Mouse (Mus musculus): ENCODE data around the gene Hist1h4f. TPM values are rescaled to one million over a fixed set of nuclear protein-coding genes. Genes with fewer than 3 reads are reported as not detected.

The Hist1h4f gene
- total RNA-seq, 2 experiments from 2014 or later: 613 to 773 TPM

DNA sequence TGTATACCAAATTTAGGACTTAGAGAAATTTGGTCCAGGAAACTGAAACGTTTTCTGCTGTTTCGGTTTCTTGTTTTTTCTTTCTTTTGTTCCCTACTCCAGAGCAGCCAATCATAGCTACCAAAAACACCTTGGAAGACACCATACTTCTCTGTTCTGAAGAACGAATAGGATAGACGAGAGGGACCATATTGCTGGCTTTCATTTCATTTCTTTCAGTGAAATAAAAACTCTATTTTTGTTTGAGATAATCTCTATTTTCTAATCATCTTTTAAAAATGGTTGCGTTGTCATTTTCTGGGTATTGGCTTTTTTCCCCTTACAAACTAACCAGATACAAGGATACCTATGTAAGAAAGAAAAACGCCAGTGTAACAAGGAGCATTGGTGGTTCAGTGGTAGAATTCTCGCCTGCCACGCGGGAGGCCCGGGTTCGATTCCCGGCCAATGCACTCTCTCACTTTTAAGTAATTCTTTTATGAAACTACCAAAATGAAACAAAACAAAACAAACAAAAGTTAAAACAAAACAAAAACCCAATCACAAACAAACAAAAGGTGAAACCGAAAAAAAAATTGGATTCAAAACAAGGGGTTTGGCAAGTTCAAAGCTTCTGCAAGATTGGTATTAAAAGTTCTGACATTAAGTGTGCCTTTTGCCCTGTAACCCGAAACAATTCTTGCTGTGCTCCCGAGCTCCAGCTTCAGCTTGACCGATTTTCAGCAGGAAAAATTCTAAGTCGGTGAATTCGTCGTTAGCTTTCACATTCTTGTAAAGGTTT lies 34.4 kb downstream of the Hist1h4f start:
- peak; percentile 43 to 61 for DNase-seq (ENCODE audit: low spot score in 2 of 2)

DNA sequence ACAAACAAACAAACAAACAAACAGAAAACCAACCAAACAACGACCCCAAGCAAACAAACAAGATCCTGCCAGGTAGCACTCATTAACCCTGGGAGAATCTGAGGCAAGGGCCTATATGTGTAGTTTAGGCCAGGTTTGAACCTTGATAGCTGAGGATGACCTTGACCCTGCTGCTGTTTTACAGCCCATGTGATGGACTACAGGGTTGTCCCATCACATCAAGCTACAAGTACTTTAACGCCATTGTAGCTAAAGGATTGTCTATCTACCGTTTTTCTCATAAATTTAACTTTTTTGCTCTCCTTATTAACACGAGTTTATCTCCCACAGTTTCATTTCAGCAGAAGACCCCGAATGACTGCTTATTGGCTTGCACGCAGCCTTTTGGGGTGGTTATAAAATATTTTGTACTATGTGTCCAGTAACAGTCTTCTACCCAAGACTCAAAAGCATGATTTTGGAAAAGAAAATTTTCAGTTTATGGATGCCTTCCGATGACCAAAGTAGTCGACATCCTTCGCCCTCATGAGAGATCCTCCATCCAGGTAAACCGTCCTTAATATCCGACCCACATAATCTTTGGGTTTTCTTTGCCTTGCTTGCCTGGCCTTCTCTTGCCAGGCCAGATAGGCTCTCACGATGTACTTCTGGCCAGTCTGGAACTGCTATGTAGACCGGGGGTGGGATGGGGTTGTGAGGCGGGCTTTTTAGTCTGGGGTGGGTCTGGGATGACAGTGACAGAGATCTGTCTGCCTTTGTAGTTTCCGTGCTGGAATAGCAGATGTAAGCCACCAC lies 35.4 kb downstream of the Hist1h4f start:
- DNase-seq (ENCODE audit: low spot score in 2 of 2): no peak

DNA sequence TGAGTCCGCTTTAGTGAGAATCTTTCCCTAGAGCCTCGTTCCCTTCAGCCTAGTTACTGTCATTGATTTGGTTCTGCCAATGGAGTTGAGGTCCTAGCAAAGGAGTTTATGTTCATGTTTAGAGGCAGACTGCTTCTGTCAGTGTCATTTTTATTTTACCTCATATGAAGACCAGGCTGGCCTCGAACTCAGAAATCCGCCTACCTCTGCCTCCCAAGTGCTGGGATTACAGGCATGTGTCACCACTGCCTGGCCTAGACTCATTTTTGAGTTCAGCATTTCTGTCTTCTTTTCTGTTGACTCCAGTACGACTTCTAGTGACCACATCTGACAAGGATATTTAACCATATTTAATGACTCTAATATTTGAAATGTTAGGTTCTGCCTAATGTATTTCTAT lies 36.2 kb downstream of the Hist1h4f start:
- DNase-seq (ENCODE audit: low spot score in 2 of 2): no peak

- no peak for DNase-seq (ENCODE audit: low spot score in 2 of 2)
Measured at GRCm38 (mm10) chr13:23513517-23513916, 37.9 kb downstream of the Hist1h4f start.

DNA sequence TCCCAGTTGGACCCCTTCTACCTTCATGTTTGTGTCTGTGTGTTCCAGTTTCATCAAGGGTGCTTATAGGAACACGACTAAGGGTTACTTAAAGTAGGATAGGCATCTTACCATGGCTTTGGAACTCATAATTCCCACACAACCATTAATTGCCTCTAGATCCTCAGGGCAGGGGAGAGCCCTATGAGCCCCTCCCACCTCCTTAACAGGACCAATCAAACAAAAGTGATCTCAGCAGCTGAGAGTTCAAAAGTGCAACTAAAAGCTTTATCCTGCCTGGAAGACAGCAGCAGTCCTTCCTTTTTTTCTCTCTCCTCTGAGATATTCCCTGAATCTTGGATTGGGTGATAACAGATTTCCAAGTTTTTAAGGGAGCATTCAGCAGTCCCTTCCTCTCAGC lies 41.3 kb downstream of the Hist1h4f start:
- no peak for DNase-seq (ENCODE audit: low spot score in 2 of 2)

GRCm38 (mm10) chr13:23506819-23507515 lies 44.5 kb downstream of the Hist1h4f start:
- DNase-seq (ENCODE audit: low spot score in 2 of 2): no peak

DNA sequence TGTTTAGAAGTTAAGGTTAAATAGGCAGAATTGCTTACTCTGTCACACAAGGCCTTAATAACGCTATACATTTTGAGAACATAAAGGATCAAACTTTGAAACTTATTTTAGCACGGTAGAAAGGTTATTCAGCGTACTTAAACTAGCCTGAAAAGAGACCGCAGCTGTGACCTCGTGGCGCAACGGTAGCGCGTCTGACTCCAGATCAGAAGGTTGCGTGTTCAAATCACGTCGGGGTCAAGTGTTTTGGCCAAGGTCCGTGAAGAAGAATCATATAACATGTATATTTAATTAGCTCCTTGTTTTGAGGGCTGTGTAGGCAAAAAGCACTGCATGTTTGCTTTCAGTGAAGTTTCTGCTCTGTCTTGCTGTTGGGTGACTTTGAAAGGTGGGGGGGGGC lies 45.1 kb downstream of the Hist1h4f start:
- DNase-seq (ENCODE audit: low spot score in 2 of 2): peak in 1 of 2 experiments; percentile 21

- DNase-seq (ENCODE audit: low spot score in 2 of 2): no peak
Measured at GRCm38 (mm10) chr13:23505662-23506345, 45.6 kb downstream of the Hist1h4f start.

DNA sequence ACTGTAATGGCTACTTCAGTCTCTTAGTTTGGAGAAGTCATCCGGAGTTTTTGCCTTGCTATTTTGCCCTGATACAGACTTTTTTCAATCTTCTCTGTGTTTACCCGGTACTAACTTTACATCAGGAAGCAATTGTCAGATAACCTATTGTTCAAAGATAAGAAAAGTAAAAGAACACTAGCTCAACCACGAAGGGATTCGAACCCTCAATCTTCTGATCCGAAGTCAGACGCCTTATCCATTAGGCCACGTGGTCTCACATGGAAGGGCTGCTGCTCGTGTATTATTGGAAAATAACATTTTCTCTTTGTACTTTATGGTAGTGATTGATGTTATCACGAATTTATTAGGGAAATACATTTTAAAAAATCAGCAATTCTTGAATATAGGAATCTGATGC lies 47.7 kb downstream of the Hist1h4f start:
- no peak for DNase-seq (ENCODE audit: low spot score in 2 of 2)

- DNase-seq (ENCODE audit: low spot score in 2 of 2): no peak
Measured at GRCm38 (mm10) chr13:23502916-23503315, 48.5 kb downstream of the Hist1h4f start.

GRCm38 (mm10) chr13:23502031-23502567 lies 49.3 kb downstream of the Hist1h4f start:
- DNase-seq (ENCODE audit: low spot score in 2 of 2): no peak

- no peak for DNase-seq (ENCODE audit: low spot score in 2 of 2)
Measured at GRCm38 (mm10) chr13:23501511-23501910, 49.9 kb downstream of the Hist1h4f start.

Small RNAs within 50 kb of the gene (microRNA-seq; reads per million reads assigned to microRNA genes)
- gene Gm44297 (not detected), gene Gm44359 (not detected), gene Gm44394 (not detected), gene n-TStga1 (not detected)

Other genes with a start within 250 kb of the Hist1h4f start
- gene Zfp322a, start 182.4 kb downstream of the Hist1h4f start, total RNA-seq (2021): 10 to 100 TPM; 17.8 to 20.8 TPM
- gene Abt1, start 127.8 kb downstream of the Hist1h4f start, total RNA-seq (2021): 1 to 10 TPM; 6.2 to 6.6 TPM
- not detected for gene Btn1a1, start 85.7 kb downstream of the Hist1h4f start, total RNA-seq (2021)
- gene Btn2a2, start 62.8 kb downstream of the Hist1h4f start, total RNA-seq (2021): under 1 TPM in 1 of 2 experiments, not detected in 1; 0.23 TPM
- 100 to 1,000 TPM; 761 to 939 TPM for gene Hist1h4h, start 20.6 kb downstream of the Hist1h4f start, total RNA-seq (2021)
- gene Hist1h2af, start 17.7 kb downstream of the Hist1h4f start, total RNA-seq (2021): 100 to 1,000 TPM; 329 to 395 TPM
- 100 to 1,000 TPM; 100 to 143 TPM for gene Hist1h3g, start 16.2 kb downstream of the Hist1h4f start, total RNA-seq (2021)
- 10 to 100 TPM; 18.5 to 24.9 TPM for gene Hist1h2bh, start 8.3 kb downstream of the Hist1h4f start, total RNA-seq (2021)
- 100 to 1,000 TPM in 1 of 2 experiments, 10 to 100 TPM in 1; 92.1 to 134 TPM for gene Hist1h3f, start 7.6 kb downstream of the Hist1h4f start, total RNA-seq (2021)
- gene Hist1h1d, start 1.6 kb upstream of the Hist1h4f start, total RNA-seq (2021): 10 to 100 TPM; 34.6 to 45.9 TPM
- gene Hist1h3e, start 10.7 kb upstream of the Hist1h4f start, total RNA-seq (2021): 100 to 1,000 TPM; 232 to 273 TPM
- gene Hist1h2ae, start 19.6 kb upstream of the Hist1h4f start, total RNA-seq (2021): 10 to 100 TPM; 63.6 to 92.7 TPM
- 100 to 1,000 TPM; 491 to 581 TPM for gene Hist1h2bg, start 19.7 kb upstream of the Hist1h4f start, total RNA-seq (2021)
- 100 to 1,000 TPM; 240 to 292 TPM for gene Hist1h2bf, start 22.5 kb upstream of the Hist1h4f start, total RNA-seq (2021)
- gene Hist1h2ad, start 22.7 kb upstream of the Hist1h4f start, total RNA-seq (2021): 10 to 100 TPM; 51.6 to 79.2 TPM
- 10 to 100 TPM; 55.2 to 69.3 TPM for gene Hist1h3d, start 24.1 kb upstream of the Hist1h4f start, total RNA-seq (2021)
- gene Hist1h4d, start 29.9 kb upstream of the Hist1h4f start, total RNA-seq (2021): 100 to 1,000 TPM; 302 to 338 TPM
- gene Hist1h2be, start 69.5 kb upstream of the Hist1h4f start, total RNA-seq (2021): 10 to 100 TPM; 40.8 to 47.6 TPM
- 100 to 1,000 TPM; 307 to 345 TPM for gene Hist1h1e, start 70.9 kb upstream of the Hist1h4f start, total RNA-seq (2021)
- 10 to 100 TPM; 12.7 to 14.2 TPM for gene Hist1h2ac, start 132.3 kb upstream of the Hist1h4f start, total RNA-seq (2021)
- 10 to 100 TPM; 71.7 to 84.0 TPM for gene Hist1h2bc, start 132.6 kb upstream of the Hist1h4f start, total RNA-seq (2021)
- 1 to 10 TPM; 1.3 to 1.6 TPM for gene Hist1h1t, start 144.2 kb upstream of the Hist1h4f start, total RNA-seq (2021)
- gene Hist1h4c, start 146.8 kb upstream of the Hist1h4f start, total RNA-seq (2021): 100 to 1,000 TPM; 206 to 241 TPM
- 1 to 10 TPM; 5.9 to 6.6 TPM for gene Hfe, start 159.2 kb upstream of the Hist1h4f start, total RNA-seq (2021)
- 100 to 1,000 TPM; 462 to 585 TPM for gene Hist1h1c, start 187.2 kb upstream of the Hist1h4f start, total RNA-seq (2021)
- gene Hist1h3c, start 194.0 kb upstream of the Hist1h4f start, total RNA-seq (2021): 100 to 1,000 TPM; 162 to 207 TPM
- 100 to 1,000 TPM; 215 to 270 TPM for gene Hist1h2bb, start 195.1 kb upstream of the Hist1h4f start, total RNA-seq (2021)
- 100 to 1,000 TPM; 390 to 456 TPM for gene Hist1h2ab, start 199.5 kb upstream of the Hist1h4f start, total RNA-seq (2021)
- gene Hist1h3b, start 200.6 kb upstream of the Hist1h4f start, total RNA-seq (2021): 100 to 1,000 TPM; 433 to 519 TPM
- 100 to 1,000 TPM; 298 to 366 TPM for gene Hist1h4b, start 205.4 kb upstream of the Hist1h4f start, total RNA-seq (2021)
- 100 to 1,000 TPM; 369 to 391 TPM for gene Hist1h4a, start 209.6 kb upstream of the Hist1h4f start, total RNA-seq (2021)
- 100 to 1,000 TPM; 353 to 457 TPM for gene Hist1h3a, start 210.7 kb upstream of the Hist1h4f start, total RNA-seq (2021)
- gene Hist1h1a, start 212.0 kb upstream of the Hist1h4f start, total RNA-seq (2021): 100 to 1,000 TPM; 271 to 321 TPM
- gene Trim38, start 218.3 kb upstream of the Hist1h4f start, total RNA-seq (2021): not detected